Mouse (Mus musculus) lung, adult 18-20 months (tissue): ENCODE measurements around the gene Tnfrsf19.

Experiments
- DNase-seq, 2 experiments: peaks; one replicate each; pipeline ENCODE4 v3.0.0; 2022; ENCODE audit warnings: mixed read lengths in 2 of 2

Gene Tnfrsf19

GRCm38 (mm10) chr14:61046091-61046681, at the start of gene Tnfrsf19:
Gene Tnfrsf19 (minus strand): TSS chr14:61046490.
- DNase-seq, result peak; percentile 57 to 79

GRCm38 (mm10) chr14:61092073-61092472, 45.8 kb upstream of the Tnfrsf19 start:
- DNase-seq, result no peak

- no peak for DNase-seq
Observed at GRCm38 (mm10) chr14:61090955-61091354, 44.7 kb upstream of the Tnfrsf19 start.

GRCm38 (mm10) chr14:61088187-61088586, 41.9 kb upstream of the Tnfrsf19 start:
- no peak for DNase-seq

GRCm38 (mm10) chr14:61085325-61085724, 39.0 kb upstream of the Tnfrsf19 start:
- DNase-seq, result peak; percentile 34 to 53

- DNase-seq, result no peak
Observed at GRCm38 (mm10) chr14:61069555-61069954, 23.3 kb upstream of the Tnfrsf19 start.

GRCm38 (mm10) chr14:61061729-61062128, 15.4 kb upstream of the Tnfrsf19 start:
- DNase-seq, result no peak

GRCm38 (mm10) chr14:61059316-61059945, 13.1 kb upstream of the Tnfrsf19 start:
- no peak for DNase-seq

GRCm38 (mm10) chr14:61056962-61057361, 10.7 kb upstream of the Tnfrsf19 start:
- DNase-seq, result no peak

- no peak for DNase-seq
Observed at GRCm38 (mm10) chr14:61056445-61056844, 10.2 kb upstream of the Tnfrsf19 start.

- DNase-seq, result no peak
Observed at GRCm38 (mm10) chr14:61055864-61056263, 9.6 kb upstream of the Tnfrsf19 start.

- DNase-seq, result no peak
Observed at GRCm38 (mm10) chr14:61052163-61052562, 5.9 kb upstream of the Tnfrsf19 start.

- peak; percentile 7 to 38 for DNase-seq
Observed at GRCm38 (mm10) chr14:61045446-61046090, 722 bp downstream of the Tnfrsf19 start.

GRCm38 (mm10) chr14:61044316-61044715, 2.0 kb downstream of the Tnfrsf19 start:
- no peak for DNase-seq

- no peak for DNase-seq
Observed at GRCm38 (mm10) chr14:61043511-61044310, 2.6 kb downstream of the Tnfrsf19 start.

- no peak for DNase-seq
Observed at GRCm38 (mm10) chr14:61042291-61042690, 4.0 kb downstream of the Tnfrsf19 start.

- DNase-seq, result no peak
Observed at GRCm38 (mm10) chr14:61040236-61040635, 6.1 kb downstream of the Tnfrsf19 start.

- DNase-seq, result no peak
Observed at GRCm38 (mm10) chr14:61038082-61038472, 8.2 kb downstream of the Tnfrsf19 start.

GRCm38 (mm10) chr14:61037321-61038081, 8.8 kb downstream of the Tnfrsf19 start:
- peak; percentile 32 to 63 for DNase-seq

- DNase-seq, result peak; percentile 23 to 50
Observed at GRCm38 (mm10) chr14:61030366-61030765, 15.9 kb downstream of the Tnfrsf19 start.

GRCm38 (mm10) chr14:61024006-61024405, 22.3 kb downstream of the Tnfrsf19 start:
- DNase-seq, result no peak

GRCm38 (mm10) chr14:61022383-61022782, 23.9 kb downstream of the Tnfrsf19 start:
- DNase-seq, result no peak

GRCm38 (mm10) chr14:61020968-61021367, 25.3 kb downstream of the Tnfrsf19 start:
- DNase-seq, result no peak
